Mouse (Mus musculus): ENCODE measurements around the gene Txndc5. TPM values are rescaled to one million over a fixed set of nuclear protein-coding genes. Genes with fewer than 3 reads are reported as not detected.

The Txndc5 gene
- polyA plus RNA-seq, 1 experiment from 2014 or later: 207 TPM

DNA sequence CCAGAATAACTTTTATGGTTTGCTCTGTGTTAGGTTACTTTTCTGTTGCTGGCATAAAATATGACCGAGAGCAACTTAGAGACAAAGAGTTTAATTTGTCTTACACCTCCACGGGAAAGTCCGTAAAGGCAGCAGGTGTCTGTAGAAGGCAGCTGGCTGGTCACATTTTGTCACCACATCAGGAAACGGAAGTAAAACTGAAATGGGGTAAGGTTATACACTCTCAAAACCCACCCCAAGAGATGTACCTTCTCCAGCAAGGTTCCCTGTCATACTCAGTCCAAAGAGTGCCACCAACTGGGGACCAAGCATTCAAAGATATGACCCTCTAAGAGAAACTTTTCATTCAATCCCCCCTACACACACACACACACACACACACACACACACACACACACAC is 18.1 kb upstream of the Txndc5 start:
- Histone ChIP-seq H3K36me3 (ENCODE audit: control insufficient read depth, insufficient read depth, low read length) (no peaks in the 10 kb centered on the region), H3K27ac (replicated peaks in 1 of 2; ENCODE audit: control insufficient read depth in 1 of 2, insufficient read depth in 1 of 2, low read depth in 2 of 2, low read length in 2 of 2) (no peak overlapping the region), H3K4me3 (ENCODE audit: control insufficient read depth in 1 of 2, insufficient read depth in 1 of 2, low read depth in 1 of 2, low read length in 2 of 2) (no peak overlapping the region), H3K27me3 (ENCODE audit: control insufficient read depth, insufficient read depth, low read length) (no peaks in the 10 kb centered on the region), H3K9me3 (ENCODE audit: control insufficient read depth, low read length) (no peaks in the 10 kb centered on the region), H3K9ac (ENCODE audit: low read length) (no peak overlapping the region), H3K4me1 (ENCODE audit: control insufficient read depth in 2 of 2, insufficient read depth in 2 of 2, low read length in 2 of 2) (no peaks in the 10 kb centered on the region; a peak in 1 of 4 replicates), H3K4me2 (ENCODE audit: low read length) (no peak overlapping the region)
- ATAC-seq (ENCODE audit: insufficient number of reproducible peaks, insufficient read depth, low FRiP score, low read depth): no peak
- WGBS: 84% methylated on average over 4 of the region's 4 CpGs

DNA sequence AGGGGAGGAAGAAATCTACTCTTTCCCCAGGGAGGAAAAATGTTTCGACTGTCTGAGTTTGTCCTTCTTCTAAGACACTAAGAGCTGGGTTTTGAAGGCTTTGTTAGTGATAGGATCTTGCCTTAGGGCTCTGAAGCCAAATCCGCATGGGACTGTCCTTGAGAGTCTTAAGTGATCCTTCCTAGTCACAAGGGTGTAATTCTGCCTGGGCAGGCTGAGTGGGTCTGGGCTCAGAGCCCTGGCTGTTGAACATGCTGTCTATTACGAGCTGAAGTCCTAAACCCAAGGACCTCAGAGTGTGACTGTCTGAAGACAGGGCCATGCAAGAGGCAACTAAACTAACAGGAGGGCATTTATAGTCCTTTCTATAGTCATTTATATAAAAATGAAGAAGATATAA is 16.8 kb upstream of the Txndc5 start:
- 61% methylated on average over 3 of the region's 3 CpGs for WGBS

DNA sequence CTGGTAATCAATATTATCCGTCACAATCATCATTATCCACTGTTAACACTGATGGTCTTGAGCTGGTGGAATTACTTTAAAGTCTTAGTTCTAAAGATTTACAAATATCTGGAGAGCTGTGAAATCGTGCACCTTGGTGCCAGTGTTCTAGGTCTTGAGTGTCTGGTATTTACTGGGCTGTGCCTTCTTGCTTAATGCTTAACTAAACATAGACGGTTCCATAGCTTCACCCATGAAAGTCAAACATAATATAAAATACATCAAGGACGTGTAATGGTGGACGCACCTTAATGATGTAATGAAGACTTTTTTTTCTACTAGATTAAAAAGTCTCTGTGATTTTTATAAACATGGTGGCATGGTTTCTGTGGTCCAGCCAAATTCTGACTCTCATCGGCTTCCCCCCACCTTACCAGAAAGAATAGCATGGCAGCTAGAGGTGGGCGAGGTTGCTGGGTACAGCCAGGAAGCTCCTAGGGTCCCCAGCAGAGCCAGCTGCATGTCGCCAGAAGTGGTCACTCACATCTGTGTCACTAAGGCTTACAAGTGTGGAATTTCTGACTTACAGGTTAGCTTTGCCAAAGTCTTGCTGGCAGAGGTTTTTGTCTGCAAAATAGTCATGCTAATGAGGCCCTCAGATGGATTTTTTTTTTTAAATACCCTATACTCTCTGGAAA is 16.3 kb upstream of the Txndc5 start:
- no peak overlapping the region for H3K9ac ChIP-seq (ENCODE audit: low read length)
- H3K4me3 ChIP-seq (ENCODE audit: control insufficient read depth in 1 of 2, insufficient read depth in 1 of 2, low read depth in 1 of 2, low read length in 2 of 2): no peak overlapping the region
- 76% methylated on average over 8 of the region's 8 CpGs for WGBS
- H3K27ac ChIP-seq (replicated peaks in 1 of 2; ENCODE audit: control insufficient read depth in 1 of 2, insufficient read depth in 1 of 2, low read depth in 2 of 2, low read length in 2 of 2): no peak overlapping the region
- ATAC-seq (ENCODE audit: insufficient number of reproducible peaks, insufficient read depth, low FRiP score, low read depth): no peak
- no peaks in the 10 kb centered on the region for H3K36me3 ChIP-seq (ENCODE audit: control insufficient read depth, insufficient read depth, low read length)
- no peaks in the 10 kb centered on the region for H3K27me3 ChIP-seq (ENCODE audit: control insufficient read depth, insufficient read depth, low read length)
- H3K4me2 ChIP-seq (ENCODE audit: low read length): no peak overlapping the region
- H3K9me3 ChIP-seq (ENCODE audit: control insufficient read depth, low read length): no peaks in the 10 kb centered on the region
- H3K4me1 ChIP-seq (ENCODE audit: control insufficient read depth in 2 of 2, insufficient read depth in 2 of 2, low read length in 2 of 2): no peaks in the 10 kb centered on the region; a peak in 1 of 4 replicates

More for the DNA sequence above, 16.8 kb upstream of the Txndc5 start:
- Histone ChIP-seq H3K9me3 (ENCODE audit: control insufficient read depth, low read length) (no peaks in the 10 kb centered on the region), H3K27me3 (ENCODE audit: control insufficient read depth, insufficient read depth, low read length) (no peaks in the 10 kb centered on the region), H3K4me2 (ENCODE audit: low read length) (no peak overlapping the region), H3K4me1 (ENCODE audit: control insufficient read depth in 2 of 2, insufficient read depth in 2 of 2, low read length in 2 of 2) (no peaks in the 10 kb centered on the region; a peak in 1 of 4 replicates), H3K36me3 (ENCODE audit: control insufficient read depth, insufficient read depth, low read length) (no peaks in the 10 kb centered on the region), H3K4me3 (ENCODE audit: control insufficient read depth in 1 of 2, insufficient read depth in 1 of 2, low read depth in 1 of 2, low read length in 2 of 2) (no peak overlapping the region), H3K27ac (replicated peaks in 1 of 2; ENCODE audit: control insufficient read depth in 1 of 2, insufficient read depth in 1 of 2, low read depth in 2 of 2, low read length in 2 of 2) (no peak overlapping the region), H3K9ac (ENCODE audit: low read length) (no peak overlapping the region)
- ATAC-seq (ENCODE audit: insufficient number of reproducible peaks, insufficient read depth, low FRiP score, low read depth): no peak

DNA sequence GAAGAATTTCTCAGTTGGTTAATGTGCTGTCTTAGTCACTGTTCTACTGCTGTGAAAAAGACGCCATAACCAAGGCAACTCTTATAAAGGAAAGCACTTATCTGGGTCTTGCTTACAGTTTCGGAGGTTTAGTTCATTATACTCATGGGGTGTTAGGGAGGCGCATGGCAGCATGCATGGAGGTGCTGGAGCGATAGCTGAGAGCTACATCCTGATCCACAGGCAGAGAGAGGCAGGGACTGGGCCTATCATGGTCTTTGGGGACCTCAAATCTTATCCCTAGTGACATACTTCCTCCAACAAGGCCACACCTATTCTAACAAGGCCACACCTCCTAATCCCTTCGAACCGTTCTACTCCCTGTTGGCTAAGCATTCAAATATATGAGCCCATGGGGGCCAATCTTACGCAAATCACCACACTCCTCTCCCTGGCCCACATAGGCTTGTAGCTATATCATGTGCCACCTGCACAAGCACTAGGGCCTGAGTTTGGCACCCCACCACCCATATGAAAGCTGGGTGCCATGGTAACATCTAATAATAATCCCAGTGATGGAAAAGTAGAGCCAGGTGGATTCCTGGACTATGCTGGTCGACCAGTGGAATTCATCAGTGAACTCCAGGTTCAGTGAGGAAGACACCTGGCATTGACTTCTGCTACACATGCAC is 15.0 kb upstream of the Txndc5 start:
- Histone ChIP-seq H3K27me3 (ENCODE audit: control insufficient read depth, insufficient read depth, low read length) (no peaks in the 10 kb centered on the region), H3K36me3 (ENCODE audit: control insufficient read depth, insufficient read depth, low read length) (no peaks in the 10 kb centered on the region), H3K4me1 (ENCODE audit: control insufficient read depth in 2 of 2, insufficient read depth in 2 of 2, low read length in 2 of 2) (no peaks in the 10 kb centered on the region; a peak in 1 of 4 replicates), H3K9ac (ENCODE audit: low read length) (no peak overlapping the region), H3K27ac (replicated peaks in 1 of 2; ENCODE audit: control insufficient read depth in 1 of 2, insufficient read depth in 1 of 2, low read depth in 2 of 2, low read length in 2 of 2) (no peak overlapping the region), H3K4me3 (ENCODE audit: control insufficient read depth in 1 of 2, insufficient read depth in 1 of 2, low read depth in 1 of 2, low read length in 2 of 2) (no peak overlapping the region), H3K4me2 (ENCODE audit: low read length) (no peak overlapping the region), H3K9me3 (ENCODE audit: control insufficient read depth, low read length) (no peaks in the 10 kb centered on the region)
- WGBS: 78% methylated on average over 8 of the region's 8 CpGs
- ATAC-seq (ENCODE audit: insufficient number of reproducible peaks, insufficient read depth, low FRiP score, low read depth): no peak

DNA sequence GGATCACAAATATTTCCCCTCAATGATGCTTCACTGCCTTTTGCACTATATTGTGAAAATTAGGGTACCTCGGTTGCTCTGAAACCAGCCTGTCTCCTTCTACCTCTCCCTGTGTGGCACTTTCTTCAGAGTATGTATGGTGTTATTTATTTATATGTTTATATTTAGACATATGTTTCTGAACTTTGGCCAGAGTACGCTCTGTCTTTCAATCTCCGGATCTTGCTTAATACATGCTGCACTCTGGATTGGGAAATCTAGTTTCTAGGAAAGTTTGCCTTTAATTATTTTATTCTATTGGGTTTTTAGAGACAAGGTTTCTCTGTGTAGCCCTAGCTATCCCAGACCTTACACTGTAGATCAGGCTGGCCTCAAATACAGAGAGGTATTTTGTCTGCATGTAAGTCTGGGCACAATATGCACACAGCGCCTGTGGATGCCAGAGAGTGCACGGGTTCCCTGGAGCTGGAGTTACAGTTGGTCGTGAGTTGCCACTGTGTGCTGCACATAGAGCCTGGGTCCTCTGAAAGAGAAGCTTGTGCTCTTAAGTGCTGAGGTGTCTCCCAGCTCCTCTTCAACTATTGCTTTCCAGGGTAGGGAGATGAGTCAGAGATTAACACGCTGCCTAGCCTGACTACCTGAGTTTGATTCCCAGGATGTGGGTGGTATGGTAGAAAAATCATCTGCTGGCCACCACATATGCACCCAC is 10.7 kb upstream of the Txndc5 start:
- H3K27ac ChIP-seq (replicated peaks in 1 of 2; ENCODE audit: control insufficient read depth in 1 of 2, insufficient read depth in 1 of 2, low read depth in 2 of 2, low read length in 2 of 2): no peak overlapping the region
- no peak overlapping the region for H3K4me2 ChIP-seq (ENCODE audit: low read length)
- no peak overlapping the region for H3K9ac ChIP-seq (ENCODE audit: low read length)
- H3K4me3 ChIP-seq (ENCODE audit: control insufficient read depth in 1 of 2, insufficient read depth in 1 of 2, low read depth in 1 of 2, low read length in 2 of 2): no peak overlapping the region
- no peaks in the 10 kb centered on the region for H3K27me3 ChIP-seq (ENCODE audit: control insufficient read depth, insufficient read depth, low read length)
- no peak for ATAC-seq (ENCODE audit: insufficient number of reproducible peaks, insufficient read depth, low FRiP score, low read depth)
- no peaks in the 10 kb centered on the region for H3K9me3 ChIP-seq (ENCODE audit: control insufficient read depth, low read length)
- H3K36me3 ChIP-seq (ENCODE audit: control insufficient read depth, insufficient read depth, low read length): no peaks in the 10 kb centered on the region
- H3K4me1 ChIP-seq (ENCODE audit: control insufficient read depth in 2 of 2, insufficient read depth in 2 of 2, low read length in 2 of 2): 0 out of 4 replicates have a peak, but pooled peaks cover 0 to 2% of the 10 kb centered on the region in 2 experiments
- WGBS: 85% methylated on average over 7 of the region's 7 CpGs

DNA sequence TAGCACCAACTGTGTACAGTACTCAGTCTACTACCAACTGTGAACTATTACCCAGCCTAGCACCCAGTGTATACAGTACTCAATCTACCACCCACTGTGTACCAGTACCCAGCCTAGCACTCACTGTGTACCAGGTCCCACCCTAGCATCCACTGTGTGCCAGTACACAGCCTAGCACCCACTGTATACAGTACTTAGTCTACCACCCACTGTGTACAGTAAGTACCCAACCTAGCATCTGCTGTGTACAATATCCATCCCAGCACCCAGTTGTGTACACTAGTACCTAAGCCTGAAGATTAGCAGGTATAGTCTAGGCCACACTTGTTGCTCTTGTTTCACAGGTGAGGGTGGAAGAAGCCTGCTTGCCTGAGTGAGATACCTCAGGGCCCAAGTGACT is 8.9 kb upstream of the Txndc5 start:
- H3K36me3 ChIP-seq (ENCODE audit: control insufficient read depth, insufficient read depth, low read length): no peaks in the 10 kb centered on the region
- no peak overlapping the region for H3K4me3 ChIP-seq (ENCODE audit: control insufficient read depth in 1 of 2, insufficient read depth in 1 of 2, low read depth in 1 of 2, low read length in 2 of 2)
- H3K4me1 ChIP-seq (ENCODE audit: control insufficient read depth in 2 of 2, insufficient read depth in 2 of 2, low read length in 2 of 2): peaks cover 4 to 6% of the 10 kb centered on the region in 2 experiments; a peak in 1 of 4 replicates
- no peak overlapping the region for H3K27ac ChIP-seq (replicated peaks in 1 of 2; ENCODE audit: control insufficient read depth in 1 of 2, insufficient read depth in 1 of 2, low read depth in 2 of 2, low read length in 2 of 2)
- no peak overlapping the region for H3K9ac ChIP-seq (ENCODE audit: low read length)
- no peaks in the 10 kb centered on the region for H3K9me3 ChIP-seq (ENCODE audit: control insufficient read depth, low read length)
- H3K4me2 ChIP-seq (ENCODE audit: low read length): no peak overlapping the region
- ATAC-seq (ENCODE audit: insufficient number of reproducible peaks, insufficient read depth, low FRiP score, low read depth): 0 out of 2 replicates have a peak, but pooled peaks have one; percentile 32
- no peaks in the 10 kb centered on the region for H3K27me3 ChIP-seq (ENCODE audit: control insufficient read depth, insufficient read depth, low read length)

DNA sequence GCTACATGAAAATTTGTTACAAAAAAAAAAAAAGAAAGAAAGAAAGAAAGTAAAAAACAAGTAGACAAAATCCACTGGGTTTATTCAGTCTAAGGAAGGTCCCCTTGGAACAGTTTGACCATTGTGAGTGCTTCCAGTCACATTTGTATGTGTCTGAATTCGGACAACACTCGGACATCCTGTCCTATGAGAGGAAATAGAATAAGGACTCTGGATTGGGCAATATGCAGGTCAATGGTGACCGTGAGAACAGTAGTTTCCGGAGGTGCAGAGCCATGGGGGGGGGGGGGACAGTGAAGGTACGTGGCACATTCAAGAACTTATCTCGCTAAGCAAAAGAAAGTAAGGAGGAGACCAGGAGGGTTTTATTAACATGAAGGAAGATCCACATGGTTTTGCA is 6.1 kb upstream of the Txndc5 start:
- H3K36me3 ChIP-seq (ENCODE audit: control insufficient read depth, insufficient read depth, low read length): no peaks in the 10 kb centered on the region
- no peak overlapping the region for H3K4me3 ChIP-seq (ENCODE audit: control insufficient read depth in 1 of 2, insufficient read depth in 1 of 2, low read depth in 1 of 2, low read length in 2 of 2)
- no peaks in the 10 kb centered on the region for H3K9me3 ChIP-seq (ENCODE audit: control insufficient read depth, low read length)
- H3K9ac ChIP-seq (ENCODE audit: low read length): no peak overlapping the region
- ATAC-seq (ENCODE audit: insufficient number of reproducible peaks, insufficient read depth, low FRiP score, low read depth): no peak
- H3K27me3 ChIP-seq (ENCODE audit: control insufficient read depth, insufficient read depth, low read length): no peaks in the 10 kb centered on the region
- peaks cover 4 to 6% of the 10 kb centered on the region in 2 experiments; a peak in 1 of 4 replicates for H3K4me1 ChIP-seq (ENCODE audit: control insufficient read depth in 2 of 2, insufficient read depth in 2 of 2, low read length in 2 of 2)
- WGBS: 69% methylated on average over 6 of the region's 6 CpGs
- no peak overlapping the region for H3K27ac ChIP-seq (replicated peaks in 1 of 2; ENCODE audit: control insufficient read depth in 1 of 2, insufficient read depth in 1 of 2, low read depth in 2 of 2, low read length in 2 of 2)
- no peak overlapping the region for H3K4me2 ChIP-seq (ENCODE audit: low read length)

All from heart, embryonic 14.5 days (tissue).